Mouse (Mus musculus): Measurements from ENCODE around the gene Notch3. TPM values are rescaled to one million over a fixed set of nuclear protein-coding genes. Genes with fewer than 3 reads are reported as not detected.
"Not testable (repeated sequence)": the region's sequence is repeated elsewhere in the genome, so short reads cannot be mapped to it uniquely, and the experiment has no call there.

The Notch3 gene
- polyA plus RNA-seq, 1 experiment from 2014 or later: 3.9 TPM

GRCm38 (mm10) chr17:32106358-32106757 is 60.3 kb downstream of the Notch3 start:
- Histone ChIP-seq H3K4me2 (replicated peaks; ENCODE audit: low read depth) (no peak overlapping the region), H3K27me3 (ENCODE audit: control insufficient read depth, insufficient read depth, low read length) (no peaks in the 10 kb centered on the region), H3K4me3 (ENCODE audit: low read depth, low read length) (no peak overlapping the region), H3K9me3 (ENCODE audit: control insufficient read depth, low read length) (no peaks in the 10 kb centered on the region), H3K27ac (replicated peaks) (no peak overlapping the region), H3K36me3 (ENCODE audit: control insufficient read depth, insufficient read depth, low read length) (no peaks in the 10 kb centered on the region), H3K9ac (ENCODE audit: low read length) (no peak overlapping the region), H3K4me1 (replicated peaks; ENCODE audit: control insufficient read depth, insufficient read depth) (no peaks in the 10 kb centered on the region)
- 36% methylated on average over 2 of the region's 2 CpGs for WGBS
- no peak for DNase-seq (ENCODE audit: low spot score)
- TF ChIP-seq CTCF (IDR thresholded peaks at IDR 0.05; ENCODE audit: low read depth) (peak; percentile 53), EP300 (optimal IDR thresholded peaks at IDR 0.05) (no peak)
- ATAC-seq (ENCODE audit: low FRiP score, low TSS enrichment): no peak

- ATAC-seq (ENCODE audit: low FRiP score, low TSS enrichment): no peak
- TF ChIP-seq EP300 (optimal IDR thresholded peaks at IDR 0.05) (no peak), CTCF (IDR thresholded peaks at IDR 0.05; ENCODE audit: low read depth) (peak; percentile 68)
- Histone ChIP-seq H3K4me1 (replicated peaks; ENCODE audit: control insufficient read depth, insufficient read depth) (no peaks in the 10 kb centered on the region), H3K27ac (replicated peaks) (no peak overlapping the region), H3K4me2 (replicated peaks; ENCODE audit: low read depth) (no peak overlapping the region), H3K36me3 (ENCODE audit: control insufficient read depth, insufficient read depth, low read length) (no peaks in the 10 kb centered on the region), H3K4me3 (ENCODE audit: low read depth, low read length) (no peak overlapping the region), H3K9me3 (ENCODE audit: control insufficient read depth, low read length) (no peaks in the 10 kb centered on the region), H3K9ac (ENCODE audit: low read length) (no peak overlapping the region), H3K27me3 (ENCODE audit: control insufficient read depth, insufficient read depth, low read length) (no peaks in the 10 kb centered on the region)
- no peak for DNase-seq (ENCODE audit: low spot score)
- 22% methylated on average over 4 of the region's 4 CpGs for WGBS
These were observed 63.6 kb downstream of the Notch3 start for GRCm38 (mm10) chr17:32103054-32103453.

- peak overlapping the region; percentile 76 for H3K4me2 ChIP-seq (replicated peaks; ENCODE audit: low read depth)
- peak; percentile 77 for ATAC-seq (ENCODE audit: low FRiP score, low TSS enrichment)
- peak; percentile 84 for DNase-seq (ENCODE audit: low spot score)
- peak overlapping the region; percentile 37 for H3K4me3 ChIP-seq (ENCODE audit: low read depth, low read length)
- TF ChIP-seq EP300 (optimal IDR thresholded peaks at IDR 0.05) (no peak), CTCF (IDR thresholded peaks at IDR 0.05; ENCODE audit: low read depth) (peak; percentile 4; the same call in 1 of the 2 replicates)
- no peaks in the 10 kb centered on the region for H3K36me3 ChIP-seq (ENCODE audit: control insufficient read depth, insufficient read depth, low read length)
- H3K27me3 ChIP-seq (ENCODE audit: control insufficient read depth, insufficient read depth, low read length): no peaks in the 10 kb centered on the region
- 4% methylated on average over 44 of the region's 44 CpGs for WGBS
- peak overlapping the region; percentile 50 for H3K9ac ChIP-seq (ENCODE audit: low read length)
- H3K4me1 ChIP-seq (replicated peaks; ENCODE audit: control insufficient read depth, insufficient read depth): no peaks in the 10 kb centered on the region
- peak overlapping the region; percentile 4; the same call in 1 of the 2 replicates for H3K27ac ChIP-seq (replicated peaks)
- H3K9me3 ChIP-seq (ENCODE audit: control insufficient read depth, low read length): no peaks in the 10 kb centered on the region
These were observed 66.6 kb downstream of the Notch3 start for GRCm38 (mm10) chr17:32099943-32100586.

GRCm38 (mm10) chr17:32099574-32099942 is 67.1 kb downstream of the Notch3 start:
- Histone ChIP-seq H3K27me3 (ENCODE audit: control insufficient read depth, insufficient read depth, low read length) (no peaks in the 10 kb centered on the region), H3K4me2 (replicated peaks; ENCODE audit: low read depth) (peak overlapping the region; percentile 76), H3K9ac (ENCODE audit: low read length) (peak overlapping the region; percentile 50; the same call in 1 of the 2 replicates), H3K4me3 (ENCODE audit: low read depth, low read length) (peak overlapping the region; percentile 37), H3K9me3 (ENCODE audit: control insufficient read depth, low read length) (no peaks in the 10 kb centered on the region), H3K4me1 (replicated peaks; ENCODE audit: control insufficient read depth, insufficient read depth) (no peaks in the 10 kb centered on the region), H3K36me3 (ENCODE audit: control insufficient read depth, insufficient read depth, low read length) (no peaks in the 10 kb centered on the region), H3K27ac (replicated peaks) (peak overlapping the region; percentile 4; the same call in 1 of the 2 replicates)
- DNase-seq (ENCODE audit: low spot score) (peak; percentile 26), ATAC-seq (ENCODE audit: low FRiP score, low TSS enrichment) (peak; percentile 24; the same call in 1 of the 2 replicates)
- TF ChIP-seq CTCF (IDR thresholded peaks at IDR 0.05; ENCODE audit: low read depth) (no peak), EP300 (optimal IDR thresholded peaks at IDR 0.05) (no peak)
- WGBS: 32% methylated on average over 8 of the region's 8 CpGs

GRCm38 (mm10) chr17:32098905-32099304 is 67.7 kb downstream of the Notch3 start:
- whole genome bisulfite sequencing: 83% methylated on average over 5 of the region's 6 CpGs
- DNase-seq (ENCODE audit: low spot score); H3K27ac ChIP-seq (replicated peaks); H3K36me3 ChIP-seq (ENCODE audit: control insufficient read depth, insufficient read depth, low read length); H3K4me2 ChIP-seq (replicated peaks; ENCODE audit: low read depth); H3K9ac ChIP-seq (ENCODE audit: low read length); H3K27me3 ChIP-seq (ENCODE audit: control insufficient read depth, insufficient read depth, low read length); H3K9me3 ChIP-seq (ENCODE audit: control insufficient read depth, low read length); H3K4me1 ChIP-seq (replicated peaks; ENCODE audit: control insufficient read depth, insufficient read depth); H3K4me3 ChIP-seq (ENCODE audit: low read depth, low read length): not testable (repeated sequence)
- peak; percentile 58 for ATAC-seq (ENCODE audit: low FRiP score, low TSS enrichment)

GRCm38 (mm10) chr17:32097676-32098075 is 69.0 kb downstream of the Notch3 start:
- no peak overlapping the region for H3K4me3 ChIP-seq (ENCODE audit: low read depth, low read length)
- DNase-seq (ENCODE audit: low spot score) (no peak), ATAC-seq (ENCODE audit: low FRiP score, low TSS enrichment) (no peak)
- H3K9me3 ChIP-seq (ENCODE audit: control insufficient read depth, low read length): no peaks in the 10 kb centered on the region
- TF ChIP-seq CTCF (IDR thresholded peaks at IDR 0.05; ENCODE audit: low read depth) (no peak), EP300 (optimal IDR thresholded peaks at IDR 0.05) (no peak)
- H3K27me3 ChIP-seq (ENCODE audit: control insufficient read depth, insufficient read depth, low read length): no peaks in the 10 kb centered on the region
- WGBS: 87% methylated on average over 1 of the region's 1 CpGs
- H3K9ac ChIP-seq (ENCODE audit: low read length): no peak overlapping the region
- no peak overlapping the region for H3K4me2 ChIP-seq (replicated peaks; ENCODE audit: low read depth)
- H3K4me1 ChIP-seq (replicated peaks; ENCODE audit: control insufficient read depth, insufficient read depth): no peaks in the 10 kb centered on the region
- no peaks in the 10 kb centered on the region for H3K36me3 ChIP-seq (ENCODE audit: control insufficient read depth, insufficient read depth, low read length)
- H3K27ac ChIP-seq (replicated peaks): no peak overlapping the region
